Mouse (Mus musculus): ENCODE data around the gene Kif21a.

GRCm38 (mm10) chr15:91064310-91064826, 14.6 kb upstream of the Kif21a start:
- TF ChIP-seq CTCF (IDR thresholded peaks at IDR 0.05; ENCODE audit: extremely low read depth, insufficient read length, insufficient replicate concordance, low read depth, low read length), result no peak
- TF ChIP-seq POLR2A (IDR thresholded peaks at IDR 0.05; ENCODE audit: low read depth, low read length), result no peak
